Mouse (Mus musculus) erythroblast, embryonic 14.5 days (primary cell): ENCODE data around the gene Wfdc10. TPM values are rescaled to one million over a fixed set of nuclear protein-coding genes. Genes with fewer than 3 reads are reported as not detected.
"Not testable (repeated sequence)": the region's sequence is repeated elsewhere in the genome, so short reads cannot be mapped to it uniquely, and the experiment has no call there.

Experiments used
- H3K27me3 ChIP-seq: 2 replicates; pipeline ENCODE4 v1.6.1; 2012; ENCODE audit warnings: inconsistent platforms; ENCODE audit not compliant: control insufficient read depth
- H3K36me3 ChIP-seq: 2 replicates; pipeline ENCODE4 v1.6.1; 2012; ENCODE audit warnings: mild to moderate bottlenecking, inconsistent platforms; ENCODE audit not compliant: control insufficient read depth
- H3K4me1 ChIP-seq: 2 replicates; pipeline ENCODE4 v1.6.1; 2012; ENCODE audit warnings: inconsistent platforms; ENCODE audit not compliant: control insufficient read depth
- H3K4me3 ChIP-seq: replicated peaks from 2 replicates; pipeline ENCODE3; 2012; ENCODE audit warnings: moderate library complexity, mild to moderate bottlenecking, inconsistent platforms
- H3K9me3 ChIP-seq: 2 replicates; pipeline ENCODE4 v1.6.1; 2012; ENCODE audit warnings: low read length, inconsistent platforms, mixed read lengths; ENCODE audit not compliant: control insufficient read depth
- GATA1 ChIP-seq: IDR thresholded peaks from 2 replicates; pipeline ENCODE4 v1.6.1; 2012; ENCODE audit warnings: low read length, inconsistent platforms, mixed read lengths
- TAL1 ChIP-seq: IDR thresholded peaks from 3 replicates; pipeline ENCODE4 v1.6.1; 2012; ENCODE audit warnings: low read length, inconsistent platforms, mixed read lengths
- polyA plus RNA-seq: library from polyadenylated mRNA; stranded (reverse); fragments of >175 nt; gene quantifications from 2 replicates; pipeline ENCODE4 v1.2.3, GENCODE M21; 2012

Wfdc10 gene
- not detected in 2 replicates for polyA plus RNA-seq

DNA sequence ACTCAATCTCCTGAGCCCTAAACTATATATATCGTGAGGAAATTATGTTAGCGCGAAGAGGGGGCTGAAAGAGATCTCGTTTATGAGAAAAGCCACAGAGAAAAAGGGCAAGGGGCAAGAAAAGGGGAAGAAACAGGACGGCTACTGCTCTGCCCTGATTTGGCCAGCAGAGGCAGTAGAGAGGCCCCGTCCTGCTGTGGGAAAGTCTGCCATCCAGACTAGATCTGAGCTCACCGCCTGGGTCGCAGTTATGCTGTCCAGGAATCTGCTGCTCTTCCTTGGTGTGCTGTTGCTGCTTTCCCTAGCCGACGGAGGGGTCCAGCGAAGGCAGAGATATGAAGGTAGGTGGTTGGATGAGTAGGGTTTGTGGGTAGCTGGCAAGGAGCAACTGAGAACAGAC lies at the start of gene Wfdc10:
Gene Wfdc10, plus strand, starts transcription at position 189 of the 400 bp plus-strand sequence.
- TF ChIP-seq GATA1 (no peak), TAL1 (no peak)
- Histone ChIP-seq H3K4me1 (no peaks in the 10 kb centered on the region), H3K27me3 (no peaks in the 10 kb centered on the region), H3K9me3 (no peaks in the 10 kb centered on the region; the same call in 1 of the 2 replicates), H3K36me3 (no peaks in the 10 kb centered on the region), H3K4me3 (no peak within 1 kb of the TSS)

DNA sequence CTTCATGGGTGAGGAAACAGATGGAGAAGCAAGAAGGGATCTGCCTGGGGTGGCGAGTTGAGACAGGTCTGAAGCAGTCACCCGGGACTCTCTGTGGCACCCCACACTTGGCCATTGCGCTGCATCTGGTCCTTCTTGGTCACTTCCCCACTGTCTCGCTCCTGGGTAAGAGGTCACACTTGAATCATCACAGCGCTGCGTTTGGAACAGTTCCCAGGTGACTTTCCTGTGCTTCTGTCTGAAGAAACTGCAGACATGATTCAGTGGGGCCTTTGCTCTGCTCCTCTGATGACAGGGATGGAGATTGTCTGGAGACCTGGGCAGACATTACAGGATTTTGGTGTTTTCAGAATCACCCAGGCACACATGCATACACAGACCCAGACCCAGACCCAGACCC lies 47.1 kb upstream of the Wfdc10 start:
- H3K9me3 ChIP-seq, result no peaks in the 10 kb centered on the region; the same call in 1 of the 2 replicates
- no peaks in the 10 kb centered on the region for H3K27me3 ChIP-seq
- no peaks in the 10 kb centered on the region for H3K36me3 ChIP-seq
- TF ChIP-seq GATA1 (no peak), TAL1 (no peak)
- no peak overlapping the region for H3K4me3 ChIP-seq
- H3K4me1 ChIP-seq, result no peaks in the 10 kb centered on the region

DNA sequence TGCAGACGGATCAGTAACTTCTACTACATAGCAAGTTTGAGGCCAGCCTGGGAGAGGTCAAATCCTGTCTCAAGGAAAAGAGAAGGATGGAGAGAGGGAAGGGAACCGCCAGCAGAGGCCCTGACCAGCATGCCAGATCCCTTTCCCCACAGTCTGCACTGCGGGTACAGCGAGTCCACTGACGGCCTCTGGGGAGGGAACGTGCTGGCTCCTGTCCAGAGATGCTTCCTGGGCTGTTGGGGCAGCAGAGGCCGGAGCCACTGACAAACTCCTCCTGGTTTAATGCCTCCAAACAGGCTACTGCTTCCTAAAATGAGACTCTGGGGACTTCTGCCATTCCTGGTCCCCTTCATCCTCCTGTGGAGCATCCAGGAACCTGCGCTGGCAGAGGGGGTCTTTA lies 42.4 kb upstream of the Wfdc10 start, which contains the start of the genes Wfdc6b and Wfdc8:
Gene Wfdc6b, plus strand, starts transcription at position 52 of the 400 bp plus-strand sequence.
Gene Wfdc8, minus strand, starts transcription at position 156 of the 400 bp plus-strand sequence.
- not testable (repeated sequence) for H3K4me3 ChIP-seq, H3K36me3 ChIP-seq, H3K9me3 ChIP-seq, H3K4me1 ChIP-seq, H3K27me3 ChIP-seq

DNA sequence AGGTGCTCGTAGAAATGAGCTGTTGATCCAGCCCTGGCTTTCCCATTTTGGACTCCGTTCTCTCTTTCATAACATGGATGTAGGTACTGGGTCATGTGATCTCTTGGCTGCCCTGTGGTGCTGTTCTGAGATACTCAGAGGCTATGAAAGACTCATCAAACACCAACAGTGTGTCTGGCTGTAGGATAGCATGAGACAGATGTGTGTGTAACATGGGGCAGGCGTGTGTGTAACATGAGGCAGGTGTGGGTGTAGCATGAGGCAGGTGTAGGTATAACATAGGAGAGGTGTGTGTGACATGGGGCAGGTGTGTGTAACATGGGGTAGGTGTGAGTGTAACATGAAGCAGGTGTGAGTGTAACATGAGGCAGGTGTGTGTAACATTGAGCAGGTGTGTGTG lies 40.5 kb upstream of the Wfdc10 start:
- Histone ChIP-seq H3K9me3 (no peaks in the 10 kb centered on the region; the same call in 1 of the 2 replicates), H3K36me3 (no peaks in the 10 kb centered on the region), H3K27me3 (no peaks in the 10 kb centered on the region), H3K4me1 (no peaks in the 10 kb centered on the region), H3K4me3 (no peak overlapping the region)
- TF ChIP-seq TAL1, result no peak
- no peak for TF ChIP-seq GATA1

DNA sequence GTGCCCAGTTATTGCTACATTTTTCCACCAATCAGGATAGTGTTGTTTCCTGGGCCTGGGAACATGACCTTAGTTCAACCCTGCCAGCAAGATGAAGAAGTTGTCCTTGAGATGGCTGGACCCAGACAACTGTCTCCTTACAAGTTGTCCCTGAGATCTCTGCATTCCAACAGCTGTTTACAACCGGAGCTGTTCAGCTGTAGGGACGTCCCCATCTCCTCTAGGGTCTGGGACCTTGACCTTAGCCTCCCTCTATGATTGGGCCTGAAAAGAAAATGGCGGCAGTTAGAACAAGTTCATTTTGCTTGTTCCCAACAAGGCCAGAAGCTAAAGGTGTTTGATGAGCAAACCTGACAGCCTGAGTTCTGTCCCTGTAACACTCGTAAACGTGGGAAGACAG lies 36.8 kb upstream of the Wfdc10 start:
- TF ChIP-seq GATA1 (no peak), TAL1 (no peak)
- H3K27me3 ChIP-seq, result no peaks in the 10 kb centered on the region
- H3K4me1 ChIP-seq, result no peaks in the 10 kb centered on the region
- no peaks in the 10 kb centered on the region; the same call in 1 of the 2 replicates for H3K9me3 ChIP-seq
- H3K4me3 ChIP-seq, result no peak overlapping the region
- no peaks in the 10 kb centered on the region for H3K36me3 ChIP-seq

DNA sequence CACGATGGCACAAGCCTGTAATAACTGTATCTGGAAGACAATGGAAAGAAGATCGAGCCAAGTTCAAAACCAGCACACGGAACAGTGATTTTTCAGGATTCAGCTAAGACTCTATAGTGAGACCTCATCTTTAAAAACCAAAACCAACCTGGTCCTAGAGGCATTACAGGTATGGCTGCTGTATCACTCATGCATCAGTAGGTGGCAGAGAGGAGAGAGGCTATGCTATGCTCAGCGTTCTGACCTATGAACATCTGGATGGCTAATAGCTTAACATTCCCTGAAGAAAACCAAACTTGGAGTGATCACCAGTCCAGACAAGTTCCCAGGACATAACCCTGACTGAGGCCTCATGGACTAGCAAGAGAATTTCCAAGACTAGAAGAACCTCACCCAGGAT lies 34.1 kb upstream of the Wfdc10 start:
- no peaks in the 10 kb centered on the region for H3K9me3 ChIP-seq
- H3K36me3 ChIP-seq, result no peaks in the 10 kb centered on the region
- H3K4me1 ChIP-seq, result no peaks in the 10 kb centered on the region
- no peaks in the 10 kb centered on the region for H3K27me3 ChIP-seq
- no peak overlapping the region for H3K4me3 ChIP-seq
- TF ChIP-seq GATA1, result no peak
- no peak for TF ChIP-seq TAL1

DNA sequence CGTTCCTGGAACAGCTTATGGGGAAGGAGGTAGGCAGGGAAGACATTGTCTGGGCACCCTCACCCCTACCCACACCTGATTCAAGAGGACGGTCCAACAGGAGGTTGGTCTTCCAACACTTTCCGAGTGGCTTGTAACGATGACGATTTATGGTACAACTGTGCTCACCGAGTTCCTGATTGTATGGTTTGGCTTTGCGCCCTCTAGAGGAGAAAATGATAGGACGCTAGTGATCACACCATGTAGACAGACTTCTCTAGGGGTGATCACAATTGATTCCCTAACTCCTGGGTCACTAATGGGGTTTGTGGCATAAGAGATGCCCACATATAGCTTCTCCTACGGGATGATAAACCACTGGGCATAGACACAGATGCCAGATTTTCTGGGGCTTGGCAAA lies 20.6 kb upstream of the Wfdc10 start:
- Histone ChIP-seq H3K4me3 (no peak overlapping the region), H3K9me3 (0 out of 2 replicates have a peak, but pooled peaks cover 2% of the 10 kb centered on the region), H3K4me1 (no peaks in the 10 kb centered on the region), H3K27me3 (no peaks in the 10 kb centered on the region), H3K36me3 (no peaks in the 10 kb centered on the region)
- no peak for TF ChIP-seq TAL1
- TF ChIP-seq GATA1, result no peak

DNA sequence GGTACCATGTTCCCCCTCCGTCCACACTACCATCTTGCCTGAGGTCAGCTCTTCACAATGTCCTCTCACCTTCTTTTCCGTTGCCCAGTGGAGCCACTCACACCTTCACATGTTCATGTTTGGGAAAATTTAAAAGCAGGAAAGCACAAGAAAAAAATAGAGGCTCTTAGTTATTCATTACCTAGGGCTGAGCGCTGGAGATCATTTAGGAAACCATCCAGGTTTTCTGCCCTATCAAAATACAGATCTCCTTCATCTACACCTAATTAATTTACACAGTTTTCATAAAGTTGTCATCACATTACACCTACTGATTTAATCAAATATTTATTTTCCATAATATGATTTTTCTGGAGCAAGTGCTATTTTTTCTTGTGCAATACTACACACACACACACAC lies 17.1 kb upstream of the Wfdc10 start, which contains the start of gene Wfdc16:
Gene Wfdc16, minus strand, starts transcription at position 101 of the 400 bp plus-strand sequence.
- Histone ChIP-seq H3K27me3 (no peaks in the 10 kb centered on the region), H3K4me3 (no peak within 1 kb of the TSS), H3K9me3 (0 out of 2 replicates have a peak, but pooled peaks cover 2% of the 10 kb centered on the region), H3K4me1 (no peaks in the 10 kb centered on the region), H3K36me3 (no peaks in the 10 kb centered on the region)
- TF ChIP-seq TAL1, result no peak

DNA sequence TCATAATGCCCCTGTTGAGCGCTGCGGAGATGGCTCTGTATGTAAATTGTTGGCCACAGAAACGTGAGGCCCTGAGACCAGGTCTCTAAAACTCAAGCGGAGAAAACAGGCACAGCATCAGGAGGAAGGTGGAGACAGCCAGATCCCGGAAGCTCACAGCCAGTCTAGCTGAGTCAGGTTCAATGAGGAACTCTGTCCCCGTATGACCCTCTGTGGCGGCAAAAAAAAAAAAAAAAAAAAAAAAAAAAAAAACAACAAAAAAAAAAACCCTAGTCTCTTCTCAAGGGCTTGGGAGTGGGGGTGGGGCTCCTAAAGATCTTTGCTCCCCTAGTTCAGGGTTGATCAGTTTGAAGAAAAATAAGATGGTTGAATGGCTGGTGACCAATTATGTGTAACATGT lies 14.7 kb upstream of the Wfdc10 start:
- no peaks in the 10 kb centered on the region for H3K36me3 ChIP-seq
- H3K9me3 ChIP-seq, result 0 out of 2 replicates have a peak, but pooled peaks cover 2% of the 10 kb centered on the region
- TF ChIP-seq GATA1 (no peak), TAL1 (no peak)
- no peaks in the 10 kb centered on the region for H3K27me3 ChIP-seq
- H3K4me1 ChIP-seq, result no peaks in the 10 kb centered on the region
- H3K4me3 ChIP-seq, result no peak overlapping the region
